Mouse (Mus musculus) limb, embryonic 12.5 days (tissue): ENCODE data around the gene Lrfn2. TPM values are rescaled to one million over a fixed set of nuclear protein-coding genes. Genes with fewer than 3 reads are reported as not detected.

Experiments used
- ATAC-seq: fragments of 200-750 bp; cut with Nextera tagmentation; 2 replicates; pipeline ENCODE4 v1.8.0; 2017; ENCODE audit warnings: low read depth, moderate TSS enrichment; ENCODE audit not compliant: insufficient number of reproducible peaks, insufficient read depth, low FRiP score, low TSS enrichment
- H3K27ac ChIP-seq: fragments of 300-500 bp; sonication (generic); 2 replicates; pipeline ENCODE4 v1.5.1; 2016; ENCODE audit warnings: mild to moderate bottlenecking, moderate library complexity
- H3K27me3 ChIP-seq: fragments of 300-500 bp; sonication (generic); 2 replicates; pipeline ENCODE4 v1.6.1; 2016; ENCODE audit warnings: mild to moderate bottlenecking, moderate library complexity
- H3K36me3 ChIP-seq: fragments of 300-500 bp; sonication (generic); 2 replicates; pipeline ENCODE4 v1.6.1; 2016; ENCODE audit warnings: mild to moderate bottlenecking, moderate library complexity
- H3K4me1 ChIP-seq: fragments of 300-500 bp; sonication (generic); replicated peaks from 2 replicates; pipeline ENCODE4 v1.6.1; 2016
- H3K4me2 ChIP-seq: fragments of 300-500 bp; sonication (generic); 2 replicates; pipeline ENCODE4 v1.6.1; 2016; ENCODE audit warnings: mild to moderate bottlenecking, moderate library complexity
- H3K4me3 ChIP-seq: fragments of 300-500 bp; sonication (generic); replicated peaks from 2 replicates; pipeline ENCODE4 v1.5.1; 2016; ENCODE audit warnings: mild to moderate bottlenecking
- H3K9ac ChIP-seq: fragments of 300-500 bp; sonication (generic); replicated peaks from 2 replicates; pipeline ENCODE4 v1.6.1; 2016; ENCODE audit warnings: mild to moderate bottlenecking, moderate library complexity
- H3K9me3 ChIP-seq: fragments of 300-500 bp; sonication (generic); 2 replicates; pipeline ENCODE4 v1.6.1; 2016; ENCODE audit warnings: mild to moderate bottlenecking, moderate library complexity
- WGBS: fragments of 180-500 bp; shearing (Covaris S2); methylation state at CpG from one replicate; pipeline ENCODE4 v1.1.7; 2016; 5-methylcytosine and 5-hydroxymethylcytosine counted together
- polyA plus RNA-seq: library from polyadenylated mRNA; unstranded; fragments of >200 nt; fragmentation: Nextera tagmentation; extraction: Ambion mirVana; gene quantifications from 2 replicates; pipeline ENCODE4 v1.2.1, GENCODE M21; 2016

The Lrfn2 gene
- polyA plus RNA-seq, result 0.19 and 0.22 TPM in 2 replicates

DNA sequence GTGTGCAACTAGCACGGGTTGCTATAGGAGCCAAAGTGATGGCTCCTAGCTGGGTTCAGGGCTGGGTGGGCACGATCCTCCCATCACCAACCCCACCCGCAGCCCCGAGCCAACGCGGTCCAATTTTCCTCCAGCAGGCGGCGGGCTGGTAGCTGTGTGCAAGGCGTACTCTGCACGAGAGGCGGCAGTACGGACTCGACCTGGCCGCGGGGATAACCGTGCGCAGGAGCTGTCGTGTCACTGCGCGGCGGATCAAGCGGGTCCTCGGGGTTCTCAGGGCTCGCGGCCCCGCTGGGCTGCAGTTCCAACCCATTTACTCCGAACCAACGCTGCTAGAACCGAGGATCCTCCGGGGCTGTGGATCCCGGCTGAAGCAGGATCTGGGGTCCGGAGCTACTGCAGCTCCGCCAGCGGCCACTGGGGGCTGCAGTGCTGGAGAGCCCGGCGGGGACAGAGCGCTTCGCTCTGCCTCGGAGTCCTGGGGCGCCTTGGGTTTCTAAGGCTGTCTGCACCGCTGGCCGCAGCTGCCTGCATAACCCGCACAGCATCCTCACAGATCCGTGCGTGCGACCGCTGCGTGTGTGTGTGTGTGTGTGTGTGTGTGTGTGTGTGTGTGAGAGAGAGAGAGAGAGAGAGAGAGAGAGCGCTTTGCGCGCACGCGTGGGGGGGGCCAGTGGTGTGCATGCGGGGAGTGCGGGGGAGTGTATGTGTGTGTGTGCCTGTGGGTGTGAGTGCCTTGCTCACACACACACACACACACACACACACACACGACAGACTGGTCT, at the start of gene Lrfn2:
Gene Lrfn2, plus strand, starts transcription at position 759 of the 785 bp plus-strand sequence.
- ATAC-seq, result peak; percentile 91
- Histone ChIP-seq H3K9ac (peak within 1 kb of the TSS; percentile 64), H3K36me3 (no peaks in the 10 kb centered on the region), H3K9me3 (no peaks in the 10 kb centered on the region), H3K4me1 (peaks cover 3% of the 10 kb centered on the region), H3K4me2 (peak within 1 kb of the TSS; percentile 77), H3K27me3 (peaks cover 47% of the 10 kb centered on the region), H3K4me3 (peak within 1 kb of the TSS; percentile 48), H3K27ac (no peak within 1 kb of the TSS)
- WGBS, result under 1% methylated on average over 55 of the region's 56 CpGs

DNA sequence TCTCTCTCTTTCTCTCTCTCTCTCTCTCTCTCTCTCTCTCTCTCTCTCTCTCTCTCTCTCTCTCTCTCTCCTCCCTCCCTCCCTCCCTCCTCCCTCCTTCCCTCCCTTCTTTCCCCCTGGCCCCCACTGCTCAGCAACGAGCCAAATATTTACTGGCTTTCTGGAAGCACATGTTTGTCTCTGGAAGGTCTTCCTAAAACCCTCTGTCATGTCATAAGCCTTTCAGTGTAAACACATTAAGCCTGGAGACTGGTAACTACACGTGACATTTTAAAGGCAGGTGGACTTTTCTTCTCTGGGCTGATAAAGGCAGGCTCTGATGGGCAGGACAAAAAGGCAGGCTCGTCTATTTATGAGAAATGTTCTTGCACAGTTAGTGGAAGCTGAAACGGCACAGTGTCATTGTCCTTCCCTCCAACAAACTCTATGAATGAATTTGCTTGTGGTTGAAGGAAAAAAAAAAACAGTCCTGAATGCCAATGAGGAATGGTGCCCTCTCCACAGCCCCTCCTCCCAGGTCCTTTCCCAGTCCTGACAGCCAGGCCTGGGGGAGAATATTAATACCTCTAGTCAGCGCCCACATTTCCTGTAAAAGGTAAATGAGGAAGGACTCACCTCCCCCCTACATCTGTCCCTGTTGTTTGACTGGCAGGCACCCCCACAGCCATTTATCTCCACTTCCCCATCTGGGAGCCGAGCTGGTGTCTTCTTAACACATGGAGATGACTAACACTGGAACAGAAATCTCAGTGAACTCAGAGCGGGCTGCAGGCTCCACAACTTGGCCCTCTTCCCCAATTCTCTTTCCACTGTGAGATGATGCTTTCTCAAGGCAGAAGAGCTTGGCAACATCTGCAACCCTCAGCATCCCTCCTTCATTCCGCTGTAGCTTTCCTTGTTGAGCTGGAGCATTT, 44.5 kb upstream of the Lrfn2 start:
- 62% methylated on average over 8 of the region's 8 CpGs for WGBS
- no peak for ATAC-seq

DNA sequence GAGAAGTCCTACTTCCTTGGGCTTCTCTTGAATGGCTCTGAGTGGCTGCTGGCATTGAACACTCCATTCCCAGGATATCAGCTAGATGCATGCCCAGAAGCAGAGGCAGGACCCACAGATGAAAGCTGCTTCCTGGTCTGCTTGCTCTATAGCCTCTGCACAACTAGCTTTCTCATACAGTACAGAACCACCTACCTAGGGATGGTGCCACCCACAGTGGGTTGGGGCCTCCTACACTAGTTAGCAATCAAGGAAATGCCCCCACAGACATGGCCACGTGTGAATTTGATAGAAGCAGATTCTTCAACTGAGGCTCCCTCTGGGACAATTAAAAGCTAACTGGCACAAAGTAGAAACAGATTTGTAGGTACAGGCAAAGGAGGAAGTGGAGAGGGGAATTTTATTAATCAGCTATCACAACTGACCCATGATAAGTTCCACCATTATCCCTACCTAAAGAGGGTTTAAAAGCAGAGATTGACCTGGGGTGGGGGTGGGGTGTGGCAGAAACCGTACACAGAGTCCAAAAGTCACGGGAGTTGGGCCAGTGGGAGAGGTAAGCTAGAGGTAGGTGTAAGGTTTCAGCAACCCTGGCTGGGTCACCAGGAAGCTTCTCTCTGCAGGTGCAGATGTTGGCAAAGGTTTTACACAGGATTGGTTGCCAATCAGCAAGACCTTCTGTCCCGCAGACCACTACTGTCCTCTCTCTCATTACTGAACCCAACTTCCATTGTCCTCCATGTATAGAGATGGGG, 26.7 kb upstream of the Lrfn2 start:
- 59% methylated on average over 4 of the region's 4 CpGs for WGBS
- Histone ChIP-seq H3K36me3 (no peaks in the 10 kb centered on the region), H3K9ac (no peak overlapping the region), H3K9me3 (no peaks in the 10 kb centered on the region), H3K4me1 (no peaks in the 10 kb centered on the region), H3K4me3 (no peak overlapping the region), H3K27ac (no peak overlapping the region), H3K4me2 (no peak overlapping the region), H3K27me3 (no peaks in the 10 kb centered on the region)
- no peak for ATAC-seq

More for the DNA sequence above, 44.5 kb upstream of the Lrfn2 start:
- Histone ChIP-seq H3K27ac (no peak overlapping the region), H3K9ac (no peak overlapping the region), H3K9me3 (no peaks in the 10 kb centered on the region), H3K4me1 (no peaks in the 10 kb centered on the region), H3K36me3 (no peaks in the 10 kb centered on the region), H3K27me3 (no peaks in the 10 kb centered on the region), H3K4me2 (no peak overlapping the region), H3K4me3 (no peak overlapping the region)

DNA sequence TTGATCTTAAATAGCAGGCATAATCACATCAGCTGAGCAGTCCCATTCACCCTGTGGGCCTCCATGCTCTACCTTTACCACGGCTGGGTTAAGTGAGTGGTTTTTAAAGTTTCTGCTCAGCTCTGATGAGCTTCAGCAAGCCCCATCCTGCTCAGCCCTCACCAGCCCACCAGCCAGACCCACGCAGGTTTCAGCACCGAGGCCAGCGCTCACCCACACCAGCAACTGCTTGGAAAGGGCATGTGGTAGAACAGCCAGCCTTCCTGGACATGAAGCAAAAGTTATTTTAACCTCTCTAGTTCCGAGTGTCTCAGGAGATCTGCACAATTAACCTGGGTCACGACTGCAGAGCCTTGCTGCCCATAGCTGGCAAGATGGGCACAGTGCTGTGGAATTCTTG, 18.7 kb upstream of the Lrfn2 start:
- no peaks in the 10 kb centered on the region for H3K9me3 ChIP-seq
- no peak overlapping the region for H3K27ac ChIP-seq
- H3K27me3 ChIP-seq, result no peaks in the 10 kb centered on the region
- no peaks in the 10 kb centered on the region for H3K4me1 ChIP-seq
- H3K9ac ChIP-seq, result no peak overlapping the region
- no peak overlapping the region for H3K4me2 ChIP-seq
- H3K4me3 ChIP-seq, result no peak overlapping the region
- H3K36me3 ChIP-seq, result no peaks in the 10 kb centered on the region
- no peak for ATAC-seq
- WGBS, result 43% methylated on average over 6 of the region's 6 CpGs

DNA sequence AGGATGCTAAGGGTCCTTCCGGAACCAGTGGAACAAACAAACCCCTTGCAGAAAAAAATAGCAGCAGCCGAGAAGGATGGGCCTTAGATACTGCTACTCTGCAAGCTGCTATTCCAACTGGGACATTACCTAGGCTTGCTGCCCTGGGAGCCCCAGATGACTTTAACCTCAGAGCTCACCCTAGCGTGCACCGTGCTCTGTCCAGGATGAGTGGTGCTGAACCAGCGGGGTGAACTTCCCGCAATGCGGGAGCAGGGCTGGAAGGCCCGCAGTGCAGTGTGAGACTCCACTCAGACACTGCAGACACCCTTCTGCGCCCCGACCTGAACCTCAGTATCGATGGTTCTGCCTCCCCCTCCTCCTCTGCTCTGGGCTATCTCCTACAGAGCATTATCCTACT, 14.8 kb upstream of the Lrfn2 start:
- Histone ChIP-seq H3K4me3 (no peak overlapping the region), H3K9ac (no peak overlapping the region), H3K36me3 (no peaks in the 10 kb centered on the region), H3K4me1 (no peaks in the 10 kb centered on the region), H3K27ac (no peak overlapping the region), H3K4me2 (no peak overlapping the region), H3K27me3 (0 out of 2 replicates have a peak, but pooled peaks cover 4% of the 10 kb centered on the region), H3K9me3 (no peaks in the 10 kb centered on the region)
- 14% methylated on average over 11 of the region's 11 CpGs for WGBS
- no peak for ATAC-seq

DNA sequence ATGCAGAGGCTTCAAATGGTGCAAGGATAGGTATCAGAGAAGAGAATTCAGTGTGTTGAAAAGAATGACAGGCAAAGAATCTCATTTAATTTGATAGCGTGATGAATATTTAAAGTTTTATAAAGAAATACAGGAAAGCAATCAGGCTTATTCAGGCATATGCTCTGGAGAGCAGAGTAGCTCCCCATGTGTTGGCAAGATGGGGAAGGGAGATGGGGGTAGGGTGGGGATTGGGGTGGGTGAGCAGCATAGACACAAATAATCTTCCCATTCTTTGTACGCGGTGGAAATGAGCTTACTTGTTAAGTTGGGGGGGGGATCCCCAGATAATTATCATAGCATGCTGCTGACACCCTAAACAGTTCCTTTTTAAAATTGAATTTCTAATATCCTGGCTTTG, 13.7 kb upstream of the Lrfn2 start:
- Histone ChIP-seq H3K4me2 (no peak overlapping the region), H3K36me3 (no peaks in the 10 kb centered on the region), H3K27me3 (0 out of 2 replicates have a peak, but pooled peaks cover 4% of the 10 kb centered on the region), H3K9me3 (no peaks in the 10 kb centered on the region), H3K4me3 (no peak overlapping the region), H3K9ac (no peak overlapping the region), H3K4me1 (no peaks in the 10 kb centered on the region), H3K27ac (no peak overlapping the region)
- ATAC-seq, result no peak
- WGBS, result 91% methylated on average over 3 of the region's 3 CpGs

DNA sequence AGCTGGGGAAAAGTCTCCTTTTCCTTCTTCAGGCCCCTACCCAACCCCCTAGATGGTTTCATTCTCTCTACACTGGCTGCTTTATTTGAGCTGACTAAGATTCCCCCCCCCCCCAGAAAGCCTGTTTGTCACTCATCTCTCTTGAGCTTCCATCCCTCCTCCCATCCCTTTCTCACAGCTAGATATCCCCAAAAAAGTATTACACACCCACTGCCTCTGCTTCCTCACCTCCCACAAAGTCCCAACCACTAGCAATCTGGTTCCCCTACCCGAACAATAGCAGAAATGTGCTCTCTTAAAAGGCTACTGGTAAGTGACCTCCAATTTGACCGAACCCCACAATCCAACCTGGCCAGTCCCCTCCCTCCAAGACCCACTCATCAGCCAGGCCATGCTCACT, 9.3 kb upstream of the Lrfn2 start:
- 86% methylated on average over 2 of the region's 2 CpGs for WGBS
- H3K4me1 ChIP-seq, result no peaks in the 10 kb centered on the region

DNA sequence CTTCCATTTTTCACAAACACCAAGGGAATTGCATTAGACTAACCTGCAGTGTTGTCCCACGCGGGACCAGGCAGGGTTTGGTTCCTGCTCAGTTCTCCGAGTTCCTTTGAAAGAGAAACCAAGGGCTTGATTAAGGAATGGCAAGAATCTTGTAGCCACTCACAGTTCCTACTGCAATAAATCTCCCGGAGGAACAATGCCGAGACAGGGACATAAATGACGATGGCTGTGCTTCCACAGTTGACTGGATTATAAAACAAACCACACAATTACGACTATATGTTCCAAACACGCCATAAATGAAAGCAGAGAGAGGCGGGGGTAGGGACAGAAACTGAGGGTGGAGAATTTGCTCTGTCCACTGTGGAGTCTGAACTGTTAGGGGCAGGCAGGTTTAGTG, 6.8 kb upstream of the Lrfn2 start:
- no peak overlapping the region for H3K4me3 ChIP-seq
- no peak overlapping the region for H3K27ac ChIP-seq
- H3K9ac ChIP-seq, result no peak overlapping the region
- no peak for ATAC-seq
- H3K36me3 ChIP-seq, result no peaks in the 10 kb centered on the region
- H3K4me2 ChIP-seq, result no peak overlapping the region
- peaks cover 3% of the 10 kb centered on the region; the same call in 1 of the 2 replicates for H3K9me3 ChIP-seq
- H3K27me3 ChIP-seq, result peaks cover 8% of the 10 kb centered on the region
- no peaks in the 10 kb centered on the region for H3K4me1 ChIP-seq
- 55% methylated on average over 9 of the region's 9 CpGs for WGBS

More for the DNA sequence above, 9.3 kb upstream of the Lrfn2 start:
- no peak for ATAC-seq
- Histone ChIP-seq H3K36me3 (no peaks in the 10 kb centered on the region), H3K9me3 (peaks cover 3% of the 10 kb centered on the region; the same call in 1 of the 2 replicates), H3K27me3 (0 out of 2 replicates have a peak, but pooled peaks cover 4% of the 10 kb centered on the region), H3K9ac (no peak overlapping the region), H3K4me2 (no peak overlapping the region), H3K27ac (no peak overlapping the region), H3K4me3 (no peak overlapping the region)

DNA sequence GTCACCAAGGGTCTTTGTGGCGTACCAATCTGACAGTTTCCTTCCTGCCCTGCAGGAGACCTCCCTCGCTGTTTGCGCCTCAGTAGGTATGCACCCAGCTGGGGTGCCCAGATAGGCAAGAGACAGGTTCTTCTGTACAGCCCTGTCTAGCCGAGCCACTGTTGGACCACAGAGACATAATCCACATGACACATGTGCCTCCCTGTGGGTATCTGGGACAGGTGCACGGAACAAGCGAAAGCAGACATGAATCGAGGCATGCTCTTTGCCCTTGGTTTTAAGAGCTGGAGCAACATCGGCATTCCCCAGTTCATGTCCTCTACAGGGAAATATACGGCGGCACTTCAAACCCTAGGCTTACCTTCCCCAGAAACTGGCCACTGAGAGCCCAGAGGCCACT, 1.2 kb upstream of the Lrfn2 start:
- ATAC-seq, result no peak
- H3K4me2 ChIP-seq, result peak overlapping the region; percentile 77
- H3K4me3 ChIP-seq, result no peak overlapping the region
- peaks cover 3% of the 10 kb centered on the region; the same call in 1 of the 2 replicates for H3K9me3 ChIP-seq
- no peak overlapping the region for H3K27ac ChIP-seq
- H3K9ac ChIP-seq, result no peak overlapping the region
- H3K4me1 ChIP-seq, result peaks cover 3% of the 10 kb centered on the region
- H3K27me3 ChIP-seq, result peaks cover 47% of the 10 kb centered on the region
- no peaks in the 10 kb centered on the region for H3K36me3 ChIP-seq
- 57% methylated on average over 10 of the region's 10 CpGs for WGBS

DNA sequence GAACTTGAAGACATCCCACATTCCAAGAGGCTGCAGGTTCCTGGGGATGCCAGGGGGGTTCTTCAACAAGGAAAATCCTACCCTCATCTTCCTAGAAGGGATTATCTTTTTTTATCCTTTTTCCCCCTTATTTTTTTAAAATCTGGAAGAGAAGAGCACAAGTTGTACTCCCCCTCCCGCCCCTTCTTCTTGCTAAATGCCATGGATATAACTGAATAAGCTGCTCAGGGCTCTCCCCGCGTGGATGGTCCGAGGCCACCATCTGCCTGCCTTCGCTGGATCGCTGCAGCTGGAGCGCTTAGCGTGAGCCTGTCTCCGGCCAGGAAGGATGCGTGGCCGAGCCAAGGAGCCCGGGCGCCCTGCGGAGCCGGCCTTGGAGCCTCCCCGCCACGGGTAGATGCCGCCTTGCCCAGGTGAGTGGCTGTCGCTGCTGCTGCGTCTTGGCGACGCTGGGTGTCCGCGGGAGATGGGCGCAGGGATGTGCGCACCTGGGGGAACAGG, 277 bp downstream of the Lrfn2 start:
- Histone ChIP-seq H3K36me3 (no peaks in the 10 kb centered on the region), H3K9ac (peak overlapping the region; percentile 64), H3K4me2 (peak overlapping the region; percentile 77), H3K4me3 (peak overlapping the region; percentile 48), H3K9me3 (no peaks in the 10 kb centered on the region), H3K27me3 (peaks cover 47% of the 10 kb centered on the region), H3K4me1 (peaks cover 3% of the 10 kb centered on the region), H3K27ac (no peak overlapping the region)
- under 1% methylated on average over 26 of the region's 26 CpGs for WGBS
- no peak for ATAC-seq
